Mouse (Mus musculus) neural tube, embryonic 13.5 days (tissue): ENCODE data around the gene E2f2. TPM values are rescaled to one million over a fixed set of nuclear protein-coding genes. Genes with fewer than 3 reads are reported as not detected.

Experiments used
- ATAC-seq: fragments of 200-750 bp; cut with Nextera tagmentation; 2 replicates; pipeline ENCODE4 v1.8.0; 2017; ENCODE audit warnings: low read depth, mild to moderate bottlenecking, moderate TSS enrichment, moderate library complexity
- H3K27ac ChIP-seq: fragments of 300-500 bp; sonication (generic); replicated peaks from 2 replicates; pipeline ENCODE4 v1.5.1; 2015; ENCODE audit warnings: moderate library complexity, mild to moderate bottlenecking, inconsistent platforms
- H3K27me3 ChIP-seq: fragments of 300-500 bp; sonication (generic); 2 replicates; pipeline ENCODE4 v1.6.1; 2015; ENCODE audit warnings: mild to moderate bottlenecking, inconsistent platforms
- H3K36me3 ChIP-seq: fragments of 300-500 bp; sonication (generic); 2 replicates; pipeline ENCODE4 v1.6.1; 2015; ENCODE audit warnings: mild to moderate bottlenecking, inconsistent platforms
- H3K4me1 ChIP-seq: fragments of 300-500 bp; sonication (generic); replicated peaks from 2 replicates; pipeline ENCODE4 v1.6.1; 2015; ENCODE audit warnings: inconsistent platforms
- H3K4me2 ChIP-seq: fragments of 300-500 bp; sonication (generic); 2 replicates; pipeline ENCODE4 v1.6.1; 2015; ENCODE audit warnings: inconsistent platforms, mild to moderate bottlenecking, moderate library complexity
- H3K4me3 ChIP-seq: fragments of 300-500 bp; sonication (generic); 2 replicates; pipeline ENCODE4 v1.5.1; 2015; ENCODE audit warnings: mild to moderate bottlenecking, inconsistent platforms
- H3K9ac ChIP-seq: fragments of 300-500 bp; sonication (generic); 2 replicates; pipeline ENCODE4 v1.6.1; 2015; ENCODE audit warnings: moderate library complexity, mild to moderate bottlenecking, inconsistent platforms
- H3K9me3 ChIP-seq: fragments of 300-500 bp; sonication (generic); 2 replicates; pipeline ENCODE4 v1.6.1; 2016; ENCODE audit warnings: inconsistent platforms
- WGBS: fragments of 180-500 bp; shearing (Covaris S2); methylation state at CpG from one replicate; pipeline ENCODE4 v1.1.7; 2015; 5-methylcytosine and 5-hydroxymethylcytosine counted together
- polyA plus RNA-seq: library from polyadenylated mRNA; unstranded; fragments of >200 nt; fragmentation: Nextera tagmentation; extraction: Ambion mirVana; gene quantifications from 2 replicates; pipeline ENCODE4 v1.2.1, GENCODE M21; 2015

E2f2 gene
- polyA plus RNA-seq, 1 experiment from 2014 or later, result 2.5 TPM

- Histone ChIP-seq H3K36me3 (no peaks in the 10 kb centered on the region), H3K4me3 (no peak overlapping the region), H3K27me3 (no peaks in the 10 kb centered on the region), H3K27ac (no peak overlapping the region), H3K4me2 (no peak overlapping the region), H3K4me1 (no peaks in the 10 kb centered on the region), H3K9ac (no peak overlapping the region), H3K9me3 (no peaks in the 10 kb centered on the region)
- ATAC-seq, result no peak
- 72% methylated on average over 7 of the region's 7 CpGs for WGBS
These were observed 26.7 kb downstream of the E2f2 start for GRCm38 (mm10) chr4:136198846-136199245.

- Histone ChIP-seq H3K27me3 (no peaks in the 10 kb centered on the region), H3K36me3 (no peaks in the 10 kb centered on the region), H3K4me1 (no peaks in the 10 kb centered on the region), H3K4me3 (no peak overlapping the region), H3K9ac (no peak overlapping the region), H3K4me2 (no peak overlapping the region), H3K27ac (no peak overlapping the region), H3K9me3 (no peaks in the 10 kb centered on the region)
- ATAC-seq, result no peak
- WGBS, result 36% methylated on average over 9 of the region's 9 CpGs
These were observed 27.5 kb downstream of the E2f2 start for GRCm38 (mm10) chr4:136199562-136200292.

- no peaks in the 10 kb centered on the region for H3K27me3 ChIP-seq
- H3K4me3 ChIP-seq, result no peak overlapping the region
- peaks cover 17% of the 10 kb centered on the region for H3K4me1 ChIP-seq
- 6% methylated on average over 9 of the region's 9 CpGs for WGBS
- no peak for ATAC-seq
- no peak overlapping the region for H3K27ac ChIP-seq
- H3K4me2 ChIP-seq, result no peak overlapping the region
- H3K9ac ChIP-seq, result no peak overlapping the region
- H3K9me3 ChIP-seq, result no peaks in the 10 kb centered on the region
- no peaks in the 10 kb centered on the region for H3K36me3 ChIP-seq
These were observed 30.3 kb downstream of the E2f2 start for GRCm38 (mm10) chr4:136202509-136202908.

DNA sequence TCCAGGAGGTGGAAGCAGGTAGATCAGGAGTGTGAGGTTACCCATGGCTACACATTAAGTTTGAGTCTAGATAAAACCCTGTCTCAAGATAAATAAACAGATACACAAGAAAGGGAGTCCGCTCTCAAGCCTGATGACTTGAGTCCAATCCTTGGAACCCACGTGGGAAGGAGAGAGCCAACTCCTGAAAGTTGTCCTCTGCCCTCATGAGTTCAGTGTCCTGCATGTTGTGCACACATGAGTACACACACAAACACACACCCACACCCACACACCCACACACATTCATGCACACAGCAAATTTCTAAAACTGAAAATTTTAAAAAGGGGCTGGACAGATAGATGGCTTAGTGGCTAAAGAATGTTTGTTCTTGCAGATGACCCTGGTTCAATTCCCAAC is 32.6 kb downstream of the E2f2 start:
- H3K4me2 ChIP-seq, result no peak overlapping the region
- H3K27ac ChIP-seq, result no peak overlapping the region
- WGBS, result 80% methylated on average over 2 of the region's 2 CpGs
- H3K36me3 ChIP-seq, result no peaks in the 10 kb centered on the region
- 0 out of 2 replicates have a peak, but pooled peaks cover 5% of the 10 kb centered on the region for H3K27me3 ChIP-seq
- no peak overlapping the region for H3K9ac ChIP-seq
- no peak overlapping the region for H3K4me3 ChIP-seq
- no peaks in the 10 kb centered on the region for H3K9me3 ChIP-seq
- no peak for ATAC-seq
- peaks cover 29% of the 10 kb centered on the region for H3K4me1 ChIP-seq

GRCm38 (mm10) chr4:136206033-136206893 is 34.1 kb downstream of the E2f2 start, which contains the start of gene Asap3:
TSS of gene Asap3 (plus strand) at chr4:136206365.
- WGBS, result under 1% methylated on average over 54 of the region's 54 CpGs
- H3K4me1 ChIP-seq, result peaks cover 29% of the 10 kb centered on the region
- H3K27me3 ChIP-seq, result 0 out of 2 replicates have a peak, but pooled peaks cover 5% of the 10 kb centered on the region
- no peaks in the 10 kb centered on the region for H3K9me3 ChIP-seq
- H3K27ac ChIP-seq, result peak within 1 kb of the TSS; percentile 46
- ATAC-seq, result peak; percentile 89
- H3K4me2 ChIP-seq, result peak within 1 kb of the TSS; percentile 97
- peak within 1 kb of the TSS; percentile 79 for H3K9ac ChIP-seq
- H3K36me3 ChIP-seq, result no peaks in the 10 kb centered on the region
- H3K4me3 ChIP-seq, result peak within 1 kb of the TSS; percentile 65

GRCm38 (mm10) chr4:136206943-136207342 is 34.7 kb downstream of the E2f2 start:
- peak overlapping the region; percentile 65 for H3K4me3 ChIP-seq
- peak overlapping the region; percentile 46 for H3K27ac ChIP-seq
- no peak; the same call in 1 of the 2 replicates for ATAC-seq
- peaks cover 29% of the 10 kb centered on the region for H3K4me1 ChIP-seq
- H3K36me3 ChIP-seq, result no peaks in the 10 kb centered on the region
- H3K4me2 ChIP-seq, result peak overlapping the region; percentile 97
- 2% methylated on average over 6 of the region's 6 CpGs for WGBS
- H3K9me3 ChIP-seq, result no peaks in the 10 kb centered on the region
- peak overlapping the region; percentile 79 for H3K9ac ChIP-seq
- H3K27me3 ChIP-seq, result 0 out of 2 replicates have a peak, but pooled peaks cover 5% of the 10 kb centered on the region

GRCm38 (mm10) chr4:136210931-136211330 is 38.7 kb downstream of the E2f2 start:
- Histone ChIP-seq H3K27me3 (0 out of 2 replicates have a peak, but pooled peaks cover 5% of the 10 kb centered on the region), H3K36me3 (no peaks in the 10 kb centered on the region), H3K4me2 (no peak overlapping the region), H3K27ac (no peak overlapping the region), H3K9me3 (no peaks in the 10 kb centered on the region), H3K9ac (no peak overlapping the region), H3K4me1 (peaks cover 33% of the 10 kb centered on the region), H3K4me3 (no peak overlapping the region)
- 82% methylated on average over 9 of the region's 9 CpGs for WGBS
- ATAC-seq, result no peak

DNA sequence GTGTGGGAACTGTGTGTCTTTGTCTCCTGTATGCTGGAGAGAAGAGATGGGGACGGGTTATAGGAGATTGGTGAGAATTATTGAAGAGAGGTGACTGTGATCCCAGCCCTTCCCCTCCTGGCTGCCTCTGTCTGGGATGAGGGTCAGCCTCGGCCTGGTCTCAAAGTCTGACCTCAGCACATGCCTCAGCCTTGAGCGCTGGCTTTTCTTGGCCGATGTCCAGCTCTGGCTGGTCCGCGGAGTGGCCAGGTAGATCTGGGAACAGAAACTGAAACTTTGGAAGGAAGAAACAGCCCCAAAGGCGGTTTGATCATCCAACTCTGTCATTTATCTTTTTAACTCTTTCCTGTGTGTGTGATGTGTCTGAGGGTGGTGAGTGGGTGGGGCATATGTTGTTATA is 41.4 kb downstream of the E2f2 start:
- ATAC-seq, result no peak
- H3K9me3 ChIP-seq, result no peaks in the 10 kb centered on the region
- H3K4me3 ChIP-seq, result no peak overlapping the region
- WGBS, result 77% methylated on average over 7 of the region's 7 CpGs
- 0 out of 2 replicates have a peak, but pooled peaks cover 3% of the 10 kb centered on the region for H3K27me3 ChIP-seq
- H3K4me1 ChIP-seq, result peaks cover 29% of the 10 kb centered on the region
- no peak overlapping the region for H3K4me2 ChIP-seq
- no peaks in the 10 kb centered on the region for H3K36me3 ChIP-seq
- H3K9ac ChIP-seq, result no peak overlapping the region
- H3K27ac ChIP-seq, result 0 out of 2 replicates have a peak overlapping the region, but pooled peaks have one; percentile 28

DNA sequence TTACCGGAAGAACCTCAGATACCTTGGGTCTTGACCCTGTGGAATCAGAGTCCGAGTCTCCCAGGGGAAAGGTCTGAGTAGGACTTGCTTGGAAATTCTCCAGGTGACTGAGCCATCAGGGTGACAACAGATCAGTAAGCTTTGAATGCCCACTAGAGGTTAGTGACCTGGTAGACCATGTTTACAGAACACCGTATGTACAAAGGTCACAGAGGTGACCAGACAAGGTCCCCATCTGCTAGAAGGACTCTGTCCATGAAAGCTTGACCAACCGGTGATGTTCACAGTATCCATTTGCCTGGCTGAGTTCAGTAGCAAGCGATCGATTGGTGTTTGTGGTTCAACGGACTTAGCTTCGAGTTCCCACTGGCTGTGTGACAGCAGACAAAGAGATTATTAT is 42.6 kb downstream of the E2f2 start:
- Histone ChIP-seq H3K27ac (no peak overlapping the region), H3K4me3 (no peak overlapping the region), H3K9me3 (no peaks in the 10 kb centered on the region), H3K27me3 (0 out of 2 replicates have a peak, but pooled peaks cover 4% of the 10 kb centered on the region), H3K4me1 (peaks cover 36% of the 10 kb centered on the region), H3K9ac (no peak overlapping the region), H3K4me2 (no peak overlapping the region), H3K36me3 (no peaks in the 10 kb centered on the region)
- 83% methylated on average over 8 of the region's 8 CpGs for WGBS
- no peak for ATAC-seq

- no peak overlapping the region for H3K9ac ChIP-seq
- no peaks in the 10 kb centered on the region for H3K36me3 ChIP-seq
- H3K27me3 ChIP-seq, result 0 out of 2 replicates have a peak, but pooled peaks cover 9% of the 10 kb centered on the region
- H3K4me1 ChIP-seq, result peaks cover 44% of the 10 kb centered on the region
- H3K4me2 ChIP-seq, result no peak overlapping the region
- whole genome bisulfite sequencing, result 92% methylated on average over 8 of the region's 8 CpGs
- ATAC-seq, result no peak
- H3K4me3 ChIP-seq, result no peak overlapping the region
- H3K9me3 ChIP-seq, result no peaks in the 10 kb centered on the region
- no peak overlapping the region for H3K27ac ChIP-seq
These were observed 43.4 kb downstream of the E2f2 start for GRCm38 (mm10) chr4:136215576-136215975.

- 52% methylated on average over 10 of the region's 10 CpGs for WGBS
- Histone ChIP-seq H3K9me3 (no peaks in the 10 kb centered on the region), H3K27ac (peak overlapping the region; percentile 62; the same call in 1 of the 2 replicates), H3K4me3 (no peak overlapping the region), H3K4me1 (peaks cover 45% of the 10 kb centered on the region), H3K4me2 (no peak overlapping the region), H3K36me3 (no peaks in the 10 kb centered on the region), H3K9ac (no peak overlapping the region), H3K27me3 (0 out of 2 replicates have a peak, but pooled peaks cover 9% of the 10 kb centered on the region)
- ATAC-seq, result no peak
These were observed 44.9 kb downstream of the E2f2 start for GRCm38 (mm10) chr4:136217063-136217462.
